Mouse (Mus musculus): ENCODE measurements around the gene Slc35e3.

DNA sequence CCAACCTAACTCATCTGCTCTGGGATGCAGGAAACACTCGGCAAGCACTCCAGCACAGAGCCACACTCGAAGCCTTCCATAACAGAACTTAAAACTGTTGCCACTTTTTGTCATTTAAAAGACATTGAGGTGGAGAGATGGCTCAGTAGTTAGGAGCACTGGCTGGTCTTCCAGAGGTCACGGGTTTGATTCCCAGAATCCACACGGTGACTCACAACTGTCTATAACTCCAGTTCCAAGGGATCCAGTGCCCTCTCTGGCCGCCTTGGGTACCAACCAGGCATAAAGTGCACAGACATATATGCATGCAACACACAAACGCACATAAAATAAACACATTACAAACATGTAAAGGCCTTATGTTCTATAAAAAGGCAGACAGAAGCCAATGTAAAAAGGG lies 15.4 kb upstream of the Slc35e3 start:
- TF ChIP-seq POLR2A (IDR thresholded peaks at IDR 0.05; ENCODE audit: borderline replicate concordance, extremely low read depth, insufficient read depth, insufficient read length, poor library complexity, severe bottlenecking): no peak
- TF ChIP-seq CTCF (IDR thresholded peaks at IDR 0.05; ENCODE audit: borderline replicate concordance, extremely low read depth, insufficient read depth, insufficient read length): no peak

Measured in brain, embryonic 14.5 days (tissue).